Mouse (Mus musculus) megakaryocyte, embryonic 14.5 days (primary cell): ENCODE measurements at regions not wholly inside any gene's neighbourhood (a gene's known extent, or its start where the extent isn't known, plus 50 kb on each side); places are given as distances from the start of the nearest gene placed in this dataset.

Experiments
- FLI1 ChIP-seq: IDR thresholded peaks from 2 replicates; pipeline ENCODE4 v1.6.1; 2012; ENCODE audit warnings: low read length, inconsistent platforms, mixed read lengths
- GATA1 ChIP-seq: IDR thresholded peaks from 3 replicates; pipeline ENCODE4 v1.6.1; 2012; ENCODE audit warnings: mixed read lengths, low read length, inconsistent platforms, borderline replicate concordance

DNA sequence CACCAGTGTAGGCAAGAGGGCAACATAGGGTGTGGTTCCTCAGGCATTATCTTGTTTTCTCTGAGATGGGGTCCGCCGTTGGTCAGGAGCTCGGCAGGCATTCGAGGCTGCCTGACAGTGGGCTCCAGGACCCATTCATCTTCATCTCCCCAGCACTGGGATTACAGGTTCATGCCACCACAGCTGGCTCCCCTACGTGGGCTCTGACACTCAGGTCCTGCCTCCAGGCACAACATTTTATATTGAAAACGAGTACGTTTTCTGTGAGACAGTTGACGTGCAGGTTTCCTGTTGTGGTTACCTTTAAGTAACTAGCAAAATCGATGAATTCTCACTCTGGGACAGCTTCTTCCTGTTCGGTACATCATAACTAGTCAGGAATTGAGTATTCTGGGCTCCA, 157.3 kb upstream of the Arglu1 start:
- TF ChIP-seq GATA1 (no peak), FLI1 (no peak)
